Mouse (Mus musculus) erythroblast, embryonic 14.5 days (primary cell): ENCODE data around the gene Tmem235.

Experiments used
- GATA1 ChIP-seq: IDR thresholded peaks from 2 replicates; pipeline ENCODE4 v1.6.1; 2012; ENCODE audit warnings: low read length, inconsistent platforms, mixed read lengths
- TAL1 ChIP-seq: IDR thresholded peaks from 3 replicates; pipeline ENCODE4 v1.6.1; 2012; ENCODE audit warnings: low read length, inconsistent platforms, mixed read lengths

GRCm38 (mm10) chr11:117825333-117826101, 35.0 kb upstream of the Tmem235 start, which contains the start of the genes Afmid and Tk1:
- TF ChIP-seq TAL1 (no peak), GATA1 (no peak)
